Mouse (Mus musculus) retina, postnatal 1 day (tissue): Measurements from ENCODE around the gene Unc5c.

Experiments
- DNase-seq: peaks from one replicate; pipeline ENCODE4 v3.0.0-alpha.2; 2012

Gene Unc5c

GRCm38 (mm10) chr3:141511253-141512038, 46.4 kb downstream of the Unc5c start:
- DNase-seq, result no peak

GRCm38 (mm10) chr3:141528751-141529150, 63.7 kb downstream of the Unc5c start:
- no peak for DNase-seq

GRCm38 (mm10) chr3:141529599-141529998, 64.6 kb downstream of the Unc5c start:
- DNase-seq, result no peak

- DNase-seq, result peak; percentile 64
Measured at GRCm38 (mm10) chr3:141533861-141534260, 68.8 kb downstream of the Unc5c start.

- DNase-seq, result no peak
Measured at GRCm38 (mm10) chr3:141536857-141537256, 71.8 kb downstream of the Unc5c start.

- DNase-seq, result no peak
Measured at GRCm38 (mm10) chr3:141538120-141538519, 73.1 kb downstream of the Unc5c start.

GRCm38 (mm10) chr3:141540749-141541148, 75.7 kb downstream of the Unc5c start:
- DNase-seq, result peak; percentile 68

- no peak for DNase-seq
Measured at GRCm38 (mm10) chr3:141547341-141547814, 82.4 kb downstream of the Unc5c start.

- peak; percentile 55 for DNase-seq
Measured at GRCm38 (mm10) chr3:141549661-141550060, 84.6 kb downstream of the Unc5c start.

GRCm38 (mm10) chr3:141552960-141553359, 87.9 kb downstream of the Unc5c start:
- DNase-seq, result no peak

- peak; percentile 51 for DNase-seq
Measured at GRCm38 (mm10) chr3:141557072-141557471, 92.1 kb downstream of the Unc5c start.

GRCm38 (mm10) chr3:141575076-141575688, 110.2 kb downstream of the Unc5c start:
- DNase-seq, result no peak

GRCm38 (mm10) chr3:141577382-141577781, 112.4 kb downstream of the Unc5c start:
- DNase-seq, result no peak

- no peak for DNase-seq
Measured at GRCm38 (mm10) chr3:141581190-141581891, 116.3 kb downstream of the Unc5c start.

GRCm38 (mm10) chr3:141581892-141582214, 116.8 kb downstream of the Unc5c start:
- no peak for DNase-seq

- no peak for DNase-seq
Measured at GRCm38 (mm10) chr3:141583180-141583579, 118.2 kb downstream of the Unc5c start.

GRCm38 (mm10) chr3:141589392-141590012, 124.5 kb downstream of the Unc5c start:
- peak; percentile 26 for DNase-seq

- peak; percentile 47 for DNase-seq
Measured at GRCm38 (mm10) chr3:141593249-141593648, 128.2 kb downstream of the Unc5c start.

GRCm38 (mm10) chr3:141594120-141594519, 129.1 kb downstream of the Unc5c start:
- DNase-seq, result no peak

GRCm38 (mm10) chr3:141595073-141595472, 130.1 kb downstream of the Unc5c start:
- no peak for DNase-seq

GRCm38 (mm10) chr3:141596461-141596860, 131.4 kb downstream of the Unc5c start:
- DNase-seq, result no peak

- DNase-seq, result no peak
Measured at GRCm38 (mm10) chr3:141596881-141597280, 131.9 kb downstream of the Unc5c start.

- DNase-seq, result peak; percentile 49
Measured at GRCm38 (mm10) chr3:141597974-141598373, 133.0 kb downstream of the Unc5c start.
